Mouse (Mus musculus) ES-E14 (cell line): Measurements from ENCODE around the gene Fnbp1.

ENCODE experiments used
- CHD2 ChIP-seq: IDR thresholded peaks from 2 replicates; pipeline ENCODE4 v1.6.1; 2014; ENCODE audit warnings: mild to moderate bottlenecking, low read depth, low read length, inconsistent platforms
- HCFC1 ChIP-seq: IDR thresholded peaks from 2 replicates; pipeline ENCODE4 v1.6.1; 2012; ENCODE audit warnings: low read length, inconsistent platforms, borderline replicate concordance; ENCODE audit not compliant: insufficient read depth
- MAFK ChIP-seq: IDR thresholded peaks from 2 replicates; pipeline ENCODE4 v1.6.1; 2014; ENCODE audit warnings: mild to moderate bottlenecking, low read depth, low read length, inconsistent platforms; ENCODE audit not compliant: insufficient read depth
- ZC3H11A ChIP-seq: IDR thresholded peaks from 2 replicates; pipeline ENCODE4 v1.6.1; 2012; ENCODE audit warnings: low read depth, mild to moderate bottlenecking, inconsistent platforms, low read length, borderline replicate concordance
- ZNF384 ChIP-seq: IDR thresholded peaks from 2 replicates; pipeline ENCODE4 v1.6.1; 2012; ENCODE audit warnings: low read depth, low read length, inconsistent platforms

DNA sequence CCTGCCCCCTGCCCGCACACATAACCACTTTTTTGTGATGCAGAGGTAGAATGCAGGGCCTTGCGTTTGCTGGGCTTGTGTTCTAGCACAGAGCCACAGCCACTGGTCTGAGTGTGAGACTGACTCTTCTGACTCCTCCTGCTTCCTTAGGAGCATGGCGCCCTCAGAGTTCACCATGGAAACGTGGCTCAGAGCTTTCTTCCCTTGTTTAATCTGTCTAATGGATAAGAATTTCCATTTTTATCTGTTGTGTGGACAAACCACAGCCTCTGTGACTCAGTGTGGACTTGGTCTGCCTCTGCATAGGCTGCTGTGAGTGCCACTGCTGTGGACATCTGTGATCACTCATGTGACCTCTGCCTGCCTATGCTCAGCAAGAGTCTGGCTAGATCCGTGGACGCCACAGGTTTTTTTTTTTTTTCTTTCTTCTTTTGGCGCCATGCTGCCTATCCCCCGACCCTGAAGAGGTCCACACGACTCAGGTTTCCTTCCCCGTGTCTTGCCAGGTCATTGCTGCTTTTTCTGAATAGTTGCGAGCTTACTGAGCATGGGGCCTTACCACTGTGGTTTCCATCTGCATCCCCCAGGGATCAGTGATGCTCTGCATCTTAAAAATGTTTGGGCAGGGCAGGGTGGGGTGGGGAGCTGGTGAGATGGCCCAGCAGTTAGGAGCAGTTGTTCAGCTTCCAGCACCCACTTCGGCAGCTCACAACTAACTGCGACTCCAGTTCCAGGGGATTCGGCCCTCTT lies 128.3 kb downstream of the Fnbp1 start:
- TF ChIP-seq ZNF384 (no peak), CHD2 (no peak), HCFC1 (no peak), ZC3H11A (no peak), MAFK (no peak)
